Mouse (Mus musculus) MEL (cell line): ENCODE results near the gene Fap. TPM values are rescaled to one million over a fixed set of nuclear protein-coding genes. Genes with fewer than 3 reads are reported as not detected.

Source experiments
- DNase-seq: peaks from one replicate; pipeline ENCODE4 v3.0.0; 2011; ENCODE audit warnings: low read depth, low spot score
- H3K27ac ChIP-seq: 2 replicates; pipeline ENCODE4 v1.5.1; 2012; ENCODE audit warnings: low read depth, mild to moderate bottlenecking, control low read depth, low read length, moderate library complexity; ENCODE audit not compliant: control insufficient read depth
- H3K27me3 ChIP-seq, 2 experiments: fragments of 150-350 bp in 1 of 2; sonication (generic) in 1 of 2; 2 replicates each; pipeline ENCODE4 v1.6.1; 2012; ENCODE audit warnings: low read length in 2 of 2, mild to moderate bottlenecking in 2 of 2, improper control_type of control experiment in 1 of 2, moderate library complexity in 1 of 2; ENCODE audit not compliant: insufficient read depth in 2 of 2, control insufficient read depth in 1 of 2
- H3K36me3 ChIP-seq, 2 experiments: 2 replicates each; pipeline ENCODE4 v1.6.1; 2012 to 2014; ENCODE audit warnings: low read length in 2 of 2, improper control_type of control experiment in 1 of 2, inconsistent platforms in 1 of 2, mild to moderate bottlenecking in 1 of 2; ENCODE audit not compliant: insufficient read depth in 2 of 2, control insufficient read depth in 1 of 2
- H3K4me1 ChIP-seq, 2 experiments: fragments of 150-350 bp in 1 of 2; sonication (generic) in 1 of 2; 2 replicates each; pipeline ENCODE4 v1.6.1; 2012; ENCODE audit warnings: low read length in 2 of 2, improper control_type of control experiment in 1 of 2, mild to moderate bottlenecking in 1 of 2; ENCODE audit not compliant: insufficient read depth in 2 of 2, control insufficient read depth in 1 of 2
- H3K4me3 ChIP-seq, 2 experiments: fragments of 150-350 bp in 1 of 2; sonication (generic) in 1 of 2; 2 replicates each; pipeline ENCODE4 v1.5.1; 2012; ENCODE audit warnings: low read depth in 2 of 2, low read length in 2 of 2, mild to moderate bottlenecking in 2 of 2, moderate library complexity in 2 of 2, control low read depth in 1 of 2, improper control_type of control experiment in 1 of 2; ENCODE audit not compliant: control insufficient read depth in 1 of 2, insufficient read depth in 1 of 2
- H3K79me2 ChIP-seq: 2 replicates; pipeline ENCODE4 v1.6.1; 2012; ENCODE audit warnings: mild to moderate bottlenecking, low read length, moderate library complexity; ENCODE audit not compliant: control insufficient read depth, poor library complexity, insufficient read depth
- H3K9ac ChIP-seq: 2 replicates; pipeline ENCODE4 v1.6.1; 2012; ENCODE audit warnings: low read depth, mild to moderate bottlenecking, control low read depth, low read length, moderate library complexity; ENCODE audit not compliant: control insufficient read depth, poor library complexity, severe bottlenecking
- H3K9me3 ChIP-seq: fragments of 150-350 bp; sonication (generic); replicated peaks from 2 replicates; pipeline ENCODE4 v1.6.1; 2012; ENCODE audit warnings: mild to moderate bottlenecking, low read length, improper control_type of control experiment, moderate library complexity; ENCODE audit not compliant: insufficient read depth
- BHLHE40 ChIP-seq: IDR thresholded peaks from 2 replicates; pipeline ENCODE4 v1.6.1; 2012; ENCODE audit warnings: low read depth, mild to moderate bottlenecking, inconsistent platforms, low read length, improper control_type of control experiment, borderline replicate concordance
- CHD2 ChIP-seq: IDR thresholded peaks from 2 replicates; pipeline ENCODE4 v1.6.1; 2011; ENCODE audit warnings: low read length, improper control_type of control experiment
- CTCF ChIP-seq, 3 experiments: IDR thresholded peaks in 2 of 3; conservative IDR thresholded peaks in 1 of 3; 2 replicates each; pipeline ENCODE4 v1.5.1; 2011 to 2012; ENCODE audit warnings: low read length in 3 of 3, low read depth in 2 of 3, mild to moderate bottlenecking in 2 of 3, improper control_type of control experiment in 1 of 3, inconsistent platforms in 1 of 3, mixed read lengths in 1 of 3, moderate library complexity in 1 of 3; ENCODE audit not compliant: control insufficient read depth in 1 of 3, insufficient read depth in 1 of 3, poor library complexity in 1 of 3, severe bottlenecking in 1 of 3
- ELF1 ChIP-seq: IDR thresholded peaks from 2 replicates; pipeline ENCODE4 v1.6.1; 2014; ENCODE audit warnings: low read depth, mild to moderate bottlenecking, inconsistent platforms, low read length, improper control_type of control experiment, moderate library complexity
- EP300 ChIP-seq, 2 experiments: IDR thresholded peaks; 2 replicates each; pipeline ENCODE4 v1.6.1; 2011; ENCODE audit warnings: improper control_type of control experiment in 2 of 2, low read length in 2 of 2, low read depth in 1 of 2, mild to moderate bottlenecking in 1 of 2
- ETS1 ChIP-seq: IDR thresholded peaks from 2 replicates; pipeline ENCODE4 v1.6.1; 2012; ENCODE audit warnings: low read depth, mild to moderate bottlenecking, inconsistent platforms, low read length, improper control_type of control experiment, moderate library complexity
- GATA1 ChIP-seq: IDR thresholded peaks from 2 replicates; pipeline ENCODE4 v1.6.1; 2011; ENCODE audit warnings: low read depth, low read length, improper control_type of control experiment
- HCFC1 ChIP-seq: IDR thresholded peaks from 2 replicates; pipeline ENCODE4 v1.6.1; 2012; ENCODE audit warnings: low read depth, mild to moderate bottlenecking, inconsistent platforms, low read length, improper control_type of control experiment, moderate library complexity
- MAX ChIP-seq: IDR thresholded peaks from 2 replicates; pipeline ENCODE4 v1.6.1; 2011; ENCODE audit warnings: low read length, improper control_type of control experiment
- POLR2A ChIP-seq, 2 experiments: IDR thresholded peaks; 2 replicates each; pipeline ENCODE4 v1.6.1; 2011 to 2012; ENCODE audit warnings: low read length in 2 of 2, mild to moderate bottlenecking in 2 of 2, control low read depth in 1 of 2, improper control_type of control experiment in 1 of 2, low read depth in 1 of 2, moderate library complexity in 1 of 2; ENCODE audit not compliant: control insufficient read depth in 1 of 2, insufficient read depth in 1 of 2, poor library complexity in 1 of 2
- POLR2AphosphoS5 ChIP-seq: IDR thresholded peaks from 2 replicates; pipeline ENCODE4 v1.6.1; 2012; ENCODE audit warnings: low read depth, borderline replicate concordance, mild to moderate bottlenecking, inconsistent platforms, low read length, moderate library complexity, mixed read lengths
- RAD21 ChIP-seq: IDR thresholded peaks from 2 replicates; pipeline ENCODE4 v1.6.1; 2011; ENCODE audit warnings: mild to moderate bottlenecking, low read depth, low read length, improper control_type of control experiment
- RCOR1 ChIP-seq: IDR thresholded peaks from 2 replicates; pipeline ENCODE4 v1.6.1; 2012; ENCODE audit warnings: low read depth, mild to moderate bottlenecking, inconsistent platforms, low read length, improper control_type of control experiment
- SMC3 ChIP-seq: IDR thresholded peaks from 2 replicates; pipeline ENCODE4 v1.6.1; 2011; ENCODE audit warnings: low read depth, low read length, improper control_type of control experiment
- TAL1 ChIP-seq: IDR thresholded peaks from 2 replicates; pipeline ENCODE4 v1.6.1; 2012; ENCODE audit warnings: mild to moderate bottlenecking, inconsistent platforms, low read length, moderate library complexity, mixed read lengths
- UBTF ChIP-seq: IDR thresholded peaks from 2 replicates; pipeline ENCODE4 v1.6.1; 2012; ENCODE audit warnings: low read depth, mild to moderate bottlenecking, inconsistent platforms, low read length, improper control_type of control experiment, moderate library complexity, borderline replicate concordance; ENCODE audit not compliant: insufficient read depth
- USF1 ChIP-seq: IDR thresholded peaks from 2 replicates; pipeline ENCODE4 v1.6.1; 2014; ENCODE audit warnings: low read depth, mild to moderate bottlenecking, inconsistent platforms, low read length, improper control_type of control experiment, moderate library complexity
- USF2 ChIP-seq, 2 experiments: IDR thresholded peaks; 2 replicates each; pipeline ENCODE4 v1.6.1; 2011 to 2012; ENCODE audit warnings: improper control_type of control experiment in 2 of 2, low read length in 2 of 2, borderline replicate concordance in 1 of 2, inconsistent platforms in 1 of 2, low read depth in 1 of 2, mild to moderate bottlenecking in 1 of 2; ENCODE audit not compliant: insufficient read depth in 1 of 2
- ZC3H11A ChIP-seq: IDR thresholded peaks from 2 replicates; pipeline ENCODE4 v1.6.1; 2012; ENCODE audit warnings: low read depth, mild to moderate bottlenecking, inconsistent platforms, low read length, improper control_type of control experiment
- ZMIZ1 ChIP-seq: IDR thresholded peaks from 2 replicates; pipeline ENCODE4 v1.6.1; 2012; ENCODE audit warnings: low read depth, mild to moderate bottlenecking, inconsistent platforms, low read length, improper control_type of control experiment, moderate library complexity
- polyA plus RNA-seq, 2 experiments: library from polyadenylated mRNA; stranded (reverse) in 1 of 2; unstranded in 1 of 2; fragments of >175 nt in 1 of 2; fragments of >200 nt in 1 of 2; gene quantifications; 2 replicates each; pipeline versions ENCODE4 v1.2.1 to v1.2.4; 2012; ENCODE audit warnings: low replicate concordance in 2 of 2, low read depth in 1 of 2; ENCODE audit not compliant: insufficient read length in 2 of 2, insufficient read depth in 1 of 2, missing spikeins in 1 of 2
- total RNA-seq: library from RNA; depleted of rRNA; stranded (reverse); fragments of 300-350 nt; gene quantifications from 2 replicates; pipeline ENCODE4 v1.2.3, GENCODE M21; 2012

The Fap gene
- total and polyA plus RNA-seq, 3 experiments: 0.17 to 0.23 TPM; not detected in 1

DNA sequence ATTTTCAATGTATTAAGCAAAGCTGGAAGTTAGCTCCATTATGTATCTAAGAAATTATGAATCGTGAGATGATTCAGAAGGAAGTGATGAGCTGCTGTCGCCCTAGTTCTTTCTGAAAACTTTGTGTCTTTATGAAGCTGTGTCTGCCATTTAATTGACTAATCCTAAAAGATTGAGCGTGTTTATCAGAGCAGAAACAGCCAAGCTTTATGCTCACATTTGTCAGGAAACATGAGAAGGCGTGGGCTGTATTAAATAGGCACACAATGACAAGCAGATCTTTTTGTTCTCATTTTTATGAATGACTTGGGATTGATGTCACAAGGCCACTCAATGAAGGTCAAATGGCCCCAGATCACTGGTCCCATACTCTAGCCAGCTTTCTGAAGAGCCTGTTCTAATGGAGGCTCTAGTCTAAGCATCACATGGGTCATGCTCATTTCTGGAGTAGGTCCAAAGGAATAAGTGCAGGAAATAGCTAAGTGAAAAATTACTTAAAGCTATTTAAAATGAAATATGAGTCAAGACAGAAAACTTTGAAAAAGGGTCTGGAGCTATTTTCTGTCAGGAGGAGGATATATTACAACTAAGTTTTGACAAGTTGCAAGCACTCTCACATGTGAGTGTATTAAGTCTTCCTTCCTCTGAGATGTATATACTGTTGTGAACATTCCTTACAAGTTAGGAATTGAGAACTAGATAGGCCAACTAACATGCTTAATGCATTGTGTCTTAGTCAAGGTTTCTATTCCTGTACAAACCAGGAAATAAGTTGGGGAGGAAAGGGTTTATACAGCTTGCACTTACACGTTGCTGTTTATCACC, 11.0 kb downstream of the Fap start:
- H3K9me3 ChIP-seq: no peaks in the 10 kb centered on the region
- no peaks in the 10 kb centered on the region for H3K27me3 ChIP-seq
- H3K79me2 ChIP-seq: no peaks in the 10 kb centered on the region
- no peak overlapping the region for H3K9ac ChIP-seq
- no peaks in the 10 kb centered on the region for H3K4me1 ChIP-seq
- TF ChIP-seq RCOR1 (no peak), ZMIZ1 (no peak), ETS1 (no peak), UBTF (no peak), EP300 (IDR thresholded peaks at IDR 0.05; ENCODE audit: low read depth in 1 of 2, low read length in 2 of 2) (no peak), POLR2A (IDR thresholded peaks at IDR 0.05; ENCODE audit: control insufficient read depth in 1 of 2, insufficient read depth in 1 of 2, low read depth in 1 of 2, low read length in 2 of 2, poor library complexity in 1 of 2) (no peak), USF2 (IDR thresholded peaks at IDR 0.05; ENCODE audit: borderline replicate concordance in 1 of 2, insufficient read depth in 1 of 2, low read depth in 1 of 2, low read length in 2 of 2) (no peak), GATA1 (no peak), USF1 (no peak), POLR2AphosphoS5 (no peak), ZC3H11A (no peak), MAX (no peak), ELF1 (no peak), TAL1 (no peak), CHD2 (no peak), BHLHE40 (no peak)
- no peak for DNase-seq
- H3K27ac ChIP-seq: no peak overlapping the region
- H3K4me3 ChIP-seq: no peak overlapping the region
- H3K36me3 ChIP-seq: no peaks in the 10 kb centered on the region

DNA sequence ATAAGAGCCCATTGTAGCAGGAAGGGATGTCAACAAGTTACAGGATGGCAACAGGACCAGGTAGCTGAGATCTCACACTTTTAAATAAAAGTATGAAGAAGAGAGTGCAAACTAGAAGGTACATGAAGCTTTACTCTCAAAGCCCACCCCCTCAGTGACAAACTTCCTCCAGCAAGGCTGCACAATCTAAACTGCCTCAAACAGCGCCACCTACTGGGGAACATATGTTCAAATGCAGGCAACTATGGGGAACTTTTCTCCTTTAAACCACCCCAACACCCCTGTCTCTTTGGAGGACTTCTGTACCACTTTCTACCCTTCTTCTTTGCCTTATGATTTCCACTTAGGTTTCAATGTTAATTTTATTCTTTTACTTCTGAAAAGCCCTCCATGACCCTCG, 16.5 kb downstream of the Fap start:
- peak; percentile 56 for DNase-seq
- Histone ChIP-seq H3K36me3 (no peaks in the 10 kb centered on the region), H3K9me3 (no peaks in the 10 kb centered on the region), H3K27me3 (no peaks in the 10 kb centered on the region)
- TF ChIP-seq ZMIZ1: no peak
- TF ChIP-seq CTCF (IDR thresholded peaks at IDR 0.05 in 2 of 3, conservative IDR thresholded peaks at IDR 0.05 in 1 of 3; ENCODE audit: control insufficient read depth in 1 of 3, insufficient read depth in 1 of 3, low read depth in 2 of 3, low read length in 3 of 3, poor library complexity in 1 of 3, severe bottlenecking in 1 of 3): peak; percentile 52 to 62 (median 55)
- TF ChIP-seq SMC3: peak; percentile 28; the same call in 1 of the 2 replicates
- peak; percentile 28 for TF ChIP-seq RAD21
- TF ChIP-seq HCFC1: no peak
- no peak for TF ChIP-seq POLR2AphosphoS5
- TF ChIP-seq, all 39 proteins: peak for 3
- H3K4me1 ChIP-seq: no peaks in the 10 kb centered on the region
- no peaks in the 10 kb centered on the region for H3K79me2 ChIP-seq
- H3K27ac ChIP-seq: no peak overlapping the region
- H3K9ac ChIP-seq: no peak overlapping the region
- no peak overlapping the region for H3K4me3 ChIP-seq
